Mouse (Mus musculus) intestine, embryonic 16.5 days (tissue): Measurements from ENCODE around the gene Fbxo39. TPM values are rescaled to one million over a fixed set of nuclear protein-coding genes. Genes with fewer than 3 reads are reported as not detected.

Experiments
- ATAC-seq: fragments of 200-750 bp; cut with Nextera tagmentation; 2 replicates; pipeline ENCODE4 v1.8.0; 2017; ENCODE audit warnings: moderate TSS enrichment, moderate library complexity
- H3K27ac ChIP-seq: fragments of 300-500 bp; sonication (generic); 2 replicates; pipeline ENCODE4 v1.5.1; 2014; ENCODE audit warnings: mild to moderate bottlenecking, low read length
- H3K27me3 ChIP-seq: fragments of 300-500 bp; sonication (generic); replicated peaks from 2 replicates; pipeline ENCODE4 v1.6.1; 2014; ENCODE audit warnings: low read length, control low read depth, mixed read lengths; ENCODE audit not compliant: control insufficient read depth, insufficient read depth
- H3K36me3 ChIP-seq: fragments of 300-500 bp; sonication (generic); 2 replicates; pipeline ENCODE4 v1.6.1; 2014; ENCODE audit warnings: low read length, control low read depth; ENCODE audit not compliant: control insufficient read depth, insufficient read depth
- H3K4me1 ChIP-seq: fragments of 300-500 bp; sonication (generic); 2 replicates; pipeline ENCODE4 v1.6.1; 2014; ENCODE audit warnings: low read length, control low read depth, mixed read lengths; ENCODE audit not compliant: control insufficient read depth, insufficient read depth
- H3K4me2 ChIP-seq: fragments of 300-500 bp; sonication (generic); 2 replicates; pipeline ENCODE4 v1.6.1; 2014; ENCODE audit warnings: low read depth, low read length, control low read depth
- H3K4me3 ChIP-seq: fragments of 300-500 bp; sonication (generic); 2 replicates; pipeline ENCODE4 v1.5.1; 2014; ENCODE audit warnings: mild to moderate bottlenecking, low read length
- H3K9ac ChIP-seq: fragments of 300-500 bp; sonication (generic); 2 replicates; pipeline ENCODE4 v1.6.1; 2014; ENCODE audit warnings: low read depth, low read length
- H3K9me3 ChIP-seq: fragments of 300-500 bp; sonication (generic); 2 replicates; pipeline ENCODE4 v1.6.1; 2016; ENCODE audit warnings: low read length, control low read depth; ENCODE audit not compliant: control insufficient read depth
- WGBS: fragments of 180-500 bp; shearing (Covaris S2); extraction: QIAGEN DNeasy Blood & Tissue Kit; methylation state at CpG from one replicate; pipeline ENCODE4 v1.1.7; 2014; 5-methylcytosine and 5-hydroxymethylcytosine counted together
- polyA plus RNA-seq: library from polyadenylated mRNA; unstranded; fragments of >200 nt; fragmentation: Nextera tagmentation; extraction: Ambion mirVana; gene quantifications from 2 replicates; pipeline ENCODE4 v1.2.1, GENCODE M21; 2015

Gene Fbxo39
- polyA plus RNA-seq, 1 experiment from 2014 or later: not detected

DNA sequence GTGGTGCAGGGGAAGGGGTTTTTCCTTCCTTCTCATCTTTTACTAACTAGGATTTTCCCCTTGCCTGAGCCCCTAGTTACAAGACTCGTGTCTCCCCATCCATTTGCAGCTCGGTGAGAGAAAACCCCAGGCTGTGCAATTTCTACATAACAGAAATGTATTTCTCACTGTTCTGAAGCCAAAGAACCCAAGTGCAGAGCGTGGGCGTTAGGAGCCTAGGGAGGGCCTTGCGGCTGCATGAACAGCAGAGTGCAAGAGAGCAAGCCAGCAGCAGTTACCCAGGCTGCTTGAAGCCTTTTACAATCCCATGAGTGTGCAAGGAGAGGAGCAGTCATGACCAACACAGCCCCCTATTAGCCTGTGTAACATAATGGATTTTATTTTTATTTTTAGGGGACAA lies 6.8 kb upstream of the Fbxo39 start:
- Histone ChIP-seq H3K4me3 (no peak overlapping the region), H3K9ac (no peak overlapping the region), H3K9me3 (no peaks in the 10 kb centered on the region), H3K4me1 (no peaks in the 10 kb centered on the region), H3K27ac (no peak overlapping the region), H3K4me2 (no peak overlapping the region), H3K27me3 (no peaks in the 10 kb centered on the region), H3K36me3 (no peaks in the 10 kb centered on the region)
- no peak for ATAC-seq
- 88% methylated on average over 5 of the region's 5 CpGs for WGBS

DNA sequence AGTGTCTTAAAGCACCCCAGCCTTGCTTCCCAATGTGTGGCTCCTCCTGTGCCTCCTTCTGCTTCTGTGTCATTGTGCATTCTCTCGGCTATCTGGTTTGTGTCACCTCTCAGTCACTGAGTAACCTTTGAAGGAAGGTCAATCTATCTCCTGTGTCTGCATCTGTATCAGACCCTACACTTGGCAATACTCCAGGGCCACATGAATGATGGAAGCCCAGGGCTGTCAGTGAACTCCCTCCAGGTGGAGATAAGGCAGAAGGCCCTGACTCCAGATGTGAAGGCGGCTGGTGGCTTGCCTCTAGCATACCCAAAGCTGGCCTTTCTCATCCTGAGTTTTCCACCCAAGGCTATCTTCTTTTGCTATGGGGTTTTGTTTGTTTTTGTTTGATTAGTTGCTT lies 5.3 kb upstream of the Fbxo39 start:
- H3K4me3 ChIP-seq: no peak overlapping the region
- H3K4me1 ChIP-seq: no peaks in the 10 kb centered on the region
- no peaks in the 10 kb centered on the region for H3K9me3 ChIP-seq
- H3K36me3 ChIP-seq: no peaks in the 10 kb centered on the region
- no peak for ATAC-seq
- H3K27ac ChIP-seq: no peak overlapping the region
- 44% methylated on average over 2 of the region's 2 CpGs for WGBS
- H3K27me3 ChIP-seq: peaks cover 6% of the 10 kb centered on the region
- H3K4me2 ChIP-seq: no peak overlapping the region
- H3K9ac ChIP-seq: no peak overlapping the region

DNA sequence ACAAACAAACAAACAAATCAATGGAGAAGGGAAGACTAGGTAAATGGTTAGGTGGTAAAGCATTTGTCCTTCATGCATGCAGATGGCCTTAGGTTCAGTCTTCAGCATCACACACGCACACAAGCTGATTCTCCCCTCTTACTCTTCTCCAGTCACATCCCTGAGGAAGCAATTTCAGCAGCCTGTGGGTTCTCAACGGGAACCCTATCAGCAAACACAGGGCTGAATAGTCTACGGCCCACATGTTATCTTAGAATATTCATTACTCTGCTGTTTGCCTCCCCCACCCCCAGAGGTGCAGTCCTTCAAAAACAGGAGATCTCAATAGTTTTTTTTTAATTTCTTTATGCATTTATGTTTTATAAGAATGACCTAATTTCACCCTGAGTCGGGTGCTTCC lies 3.8 kb upstream of the Fbxo39 start:
- ATAC-seq: no peak
- WGBS: 71% methylated on average over 4 of the region's 4 CpGs
- H3K27ac ChIP-seq: no peak overlapping the region
- H3K9me3 ChIP-seq: no peaks in the 10 kb centered on the region
- H3K9ac ChIP-seq: no peak overlapping the region
- no peak overlapping the region for H3K4me3 ChIP-seq
- no peaks in the 10 kb centered on the region for H3K36me3 ChIP-seq
- H3K4me2 ChIP-seq: no peak overlapping the region
- no peaks in the 10 kb centered on the region for H3K4me1 ChIP-seq
- peaks cover 18% of the 10 kb centered on the region for H3K27me3 ChIP-seq

DNA sequence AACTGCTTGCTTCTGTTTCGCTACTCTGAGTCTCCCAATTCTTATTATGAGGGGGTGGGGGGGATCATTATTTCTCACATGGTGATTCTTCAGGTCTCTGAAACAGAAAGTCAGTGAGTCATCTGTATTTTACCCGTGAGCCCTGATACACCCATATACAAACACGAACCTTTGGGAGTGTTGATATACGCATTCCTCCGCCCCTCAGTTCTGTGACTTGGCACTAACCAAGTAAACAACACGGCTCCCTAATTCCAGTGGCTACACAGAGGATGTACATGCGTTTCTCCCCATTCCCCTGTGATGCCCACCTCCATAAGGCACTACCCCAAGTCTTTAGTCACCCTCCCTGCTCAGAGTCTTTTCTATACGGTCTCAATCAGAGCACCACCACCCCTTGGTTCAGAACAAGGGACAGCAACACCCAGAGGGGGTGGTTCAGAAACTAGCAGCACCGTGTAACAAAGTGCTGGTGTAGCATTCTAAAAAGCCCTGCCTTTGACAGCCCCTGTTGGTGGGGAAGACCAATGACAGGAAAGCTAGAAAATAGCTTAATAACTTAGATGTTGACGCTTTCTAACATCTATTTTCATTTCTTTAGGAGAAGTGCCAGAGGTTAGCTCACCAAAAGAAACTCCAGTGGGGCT lies 2.8 kb upstream of the Fbxo39 start:
- peaks cover 18% of the 10 kb centered on the region for H3K27me3 ChIP-seq
- H3K4me1 ChIP-seq: no peaks in the 10 kb centered on the region
- WGBS: 75% methylated on average over 10 of the region's 10 CpGs
- no peaks in the 10 kb centered on the region for H3K9me3 ChIP-seq
- H3K9ac ChIP-seq: no peak overlapping the region
- no peak overlapping the region for H3K4me3 ChIP-seq
- no peak overlapping the region for H3K27ac ChIP-seq
- no peak for ATAC-seq
- H3K4me2 ChIP-seq: no peak overlapping the region
- no peaks in the 10 kb centered on the region for H3K36me3 ChIP-seq

DNA sequence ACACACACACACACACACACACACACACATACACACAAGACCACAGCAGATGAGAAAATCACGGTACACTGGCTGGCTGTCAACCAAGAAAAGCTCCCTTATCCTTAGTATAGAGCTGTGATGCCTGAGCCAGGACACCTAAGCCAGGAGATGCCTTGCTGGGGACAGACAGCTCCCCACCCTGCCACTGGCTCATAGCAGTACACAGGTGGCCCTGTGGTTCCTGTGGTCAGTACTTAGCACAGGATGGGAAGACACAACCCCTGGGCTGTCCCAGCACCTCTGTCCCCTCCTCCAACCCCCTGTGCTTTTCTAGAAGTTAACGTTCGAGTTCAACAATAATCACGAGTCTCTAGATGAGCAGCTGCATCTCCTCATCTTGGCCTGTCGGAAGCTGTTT lies 3.8 kb downstream of the Fbxo39 start:
- ATAC-seq: no peak
- Histone ChIP-seq H3K27ac (no peak overlapping the region), H3K4me1 (no peaks in the 10 kb centered on the region), H3K9me3 (no peaks in the 10 kb centered on the region), H3K36me3 (no peaks in the 10 kb centered on the region), H3K27me3 (peaks cover 15% of the 10 kb centered on the region), H3K9ac (no peak overlapping the region), H3K4me3 (no peak overlapping the region), H3K4me2 (no peak overlapping the region)
- 59% methylated on average over 5 of the region's 5 CpGs for WGBS

DNA sequence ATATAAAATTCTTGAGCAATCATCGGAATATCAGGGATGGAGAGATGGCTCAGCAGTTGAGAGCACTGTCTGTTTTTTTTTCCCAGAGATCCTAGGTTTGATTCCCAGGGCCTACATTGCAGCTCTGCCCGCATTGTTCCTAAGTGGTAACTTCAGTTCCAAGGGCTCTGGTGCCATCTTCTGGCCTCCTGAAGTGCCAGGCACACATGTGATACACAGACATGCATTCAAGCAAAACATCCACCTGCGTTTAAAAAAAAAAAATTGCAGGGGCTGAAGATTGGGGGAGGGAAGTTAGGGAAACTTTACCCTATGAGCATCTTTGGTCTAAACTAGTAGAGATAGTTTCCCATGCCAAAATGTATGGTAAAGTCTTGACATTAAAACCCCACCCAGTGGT lies 10.2 kb downstream of the Fbxo39 start:
- no peak for ATAC-seq
- H3K4me2 ChIP-seq: no peak overlapping the region
- H3K36me3 ChIP-seq: no peaks in the 10 kb centered on the region
- H3K4me3 ChIP-seq: no peak overlapping the region
- H3K9me3 ChIP-seq: no peaks in the 10 kb centered on the region
- no peaks in the 10 kb centered on the region for H3K4me1 ChIP-seq
- 63% methylated on average over 3 of the region's 3 CpGs for WGBS
- H3K9ac ChIP-seq: no peak overlapping the region
- H3K27ac ChIP-seq: no peak overlapping the region
- no peaks in the 10 kb centered on the region for H3K27me3 ChIP-seq

DNA sequence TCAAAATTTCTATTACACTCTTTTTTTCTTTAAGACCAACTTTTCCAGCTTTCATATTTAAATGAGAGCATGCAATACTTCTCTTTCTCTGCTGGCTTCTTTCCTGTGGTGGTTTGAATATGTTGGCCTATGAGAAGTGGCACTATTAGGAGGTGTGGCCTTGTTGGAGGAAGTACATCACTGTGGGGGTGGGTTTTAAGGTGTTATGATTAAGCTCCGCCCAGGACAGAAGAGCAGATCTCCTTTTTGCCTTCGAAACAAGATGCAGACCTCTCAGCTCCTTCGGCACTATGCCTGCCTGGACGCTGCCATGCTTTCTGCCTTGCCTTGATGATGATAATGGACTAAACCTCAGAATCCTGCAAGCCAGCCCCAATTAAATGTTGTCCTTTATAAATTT lies 11.5 kb downstream of the Fbxo39 start:
- Histone ChIP-seq H3K36me3 (no peaks in the 10 kb centered on the region), H3K27me3 (no peaks in the 10 kb centered on the region), H3K4me2 (no peak overlapping the region), H3K9me3 (no peaks in the 10 kb centered on the region), H3K9ac (no peak overlapping the region), H3K4me1 (no peaks in the 10 kb centered on the region), H3K4me3 (no peak overlapping the region), H3K27ac (no peak overlapping the region)
- no peak for ATAC-seq
- 82% methylated on average over 4 of the region's 4 CpGs for WGBS

DNA sequence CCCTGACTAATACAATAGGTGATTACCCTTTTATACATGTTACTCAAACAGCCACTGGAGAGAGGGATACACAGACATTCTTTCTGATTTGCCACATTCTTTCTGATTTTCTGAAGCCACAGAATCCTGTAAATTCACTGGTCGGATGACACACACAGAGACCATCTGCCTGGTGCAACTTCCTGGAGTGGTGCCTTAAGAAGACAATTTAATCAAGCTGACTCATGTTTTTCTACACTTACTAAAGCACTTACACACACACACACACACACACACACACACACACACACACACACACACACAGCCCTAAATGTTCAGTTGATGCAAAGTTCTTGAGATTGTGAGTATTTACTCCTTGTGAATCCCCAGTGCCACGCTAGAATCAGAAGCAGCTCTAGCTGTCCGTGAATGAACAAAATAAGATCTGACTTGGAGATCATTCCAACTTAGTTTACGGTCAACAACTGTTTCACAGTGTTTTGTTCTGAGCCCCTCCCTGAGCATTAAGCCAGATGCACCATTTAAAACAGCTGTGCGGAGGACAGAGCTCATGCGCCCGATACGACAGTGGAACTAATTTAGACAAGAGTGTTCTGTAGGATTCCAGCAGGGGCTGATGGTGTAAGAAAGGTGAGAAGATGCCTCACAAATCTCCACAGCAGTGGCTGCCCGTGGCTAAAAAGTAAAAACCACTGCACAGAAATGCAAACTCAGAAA lies 18.9 kb downstream of the Fbxo39 start:
- 77% methylated on average over 9 of the region's 9 CpGs for WGBS
- H3K4me1 ChIP-seq: no peaks in the 10 kb centered on the region
- no peak overlapping the region for H3K4me3 ChIP-seq
- H3K9me3 ChIP-seq: no peaks in the 10 kb centered on the region
- H3K27ac ChIP-seq: no peak overlapping the region
- H3K4me2 ChIP-seq: no peak overlapping the region
- no peak overlapping the region for H3K9ac ChIP-seq
- ATAC-seq: no peak
- H3K36me3 ChIP-seq: no peaks in the 10 kb centered on the region
- no peaks in the 10 kb centered on the region for H3K27me3 ChIP-seq

DNA sequence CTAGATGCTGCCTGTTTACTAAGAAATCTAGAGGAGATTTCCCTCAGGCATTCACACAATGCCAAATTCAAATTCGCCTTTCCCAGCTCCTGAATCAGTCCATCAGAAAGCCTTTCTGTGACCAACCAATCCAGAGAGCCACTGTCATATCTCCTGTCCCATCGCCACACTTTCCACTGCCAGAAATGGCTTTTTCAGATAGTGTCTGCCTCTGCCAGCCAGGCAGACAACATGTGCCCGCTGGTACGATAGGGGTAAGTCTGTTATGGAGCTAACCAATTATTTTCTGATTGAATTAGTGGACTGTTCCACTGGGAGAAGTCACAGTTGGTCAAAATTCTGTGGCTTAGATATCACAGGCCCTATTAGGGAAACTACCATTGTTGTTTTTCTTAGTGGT lies 20.4 kb downstream of the Fbxo39 start:
- Histone ChIP-seq H3K4me3 (no peak overlapping the region), H3K4me2 (no peak overlapping the region), H3K4me1 (no peaks in the 10 kb centered on the region), H3K9me3 (no peaks in the 10 kb centered on the region), H3K9ac (no peak overlapping the region), H3K36me3 (no peaks in the 10 kb centered on the region), H3K27ac (no peak overlapping the region), H3K27me3 (no peaks in the 10 kb centered on the region)
- 87% methylated on average over 4 of the region's 4 CpGs for WGBS
- ATAC-seq: no peak

DNA sequence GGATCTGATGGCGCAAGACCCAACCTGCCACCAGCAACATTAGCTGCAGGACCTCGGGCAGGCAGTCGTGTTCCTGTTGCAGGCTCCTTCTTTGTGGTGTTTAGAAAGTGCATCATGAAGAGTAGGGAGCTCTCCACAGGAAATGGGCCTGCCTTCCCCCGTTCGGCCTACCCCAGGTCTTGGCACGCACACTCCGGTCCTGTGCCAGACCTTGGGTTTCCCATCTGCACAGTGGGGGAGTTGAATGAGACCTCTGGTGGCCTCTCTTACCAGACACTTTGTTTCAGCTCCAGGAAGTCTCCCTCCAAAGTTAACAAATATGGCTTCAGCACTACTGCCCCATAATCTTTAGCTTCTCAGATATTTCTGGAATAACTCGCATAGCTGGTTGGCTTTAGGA lies 22.5 kb downstream of the Fbxo39 start:
- Histone ChIP-seq H3K9ac (no peak overlapping the region), H3K27ac (no peak overlapping the region), H3K9me3 (no peaks in the 10 kb centered on the region), H3K4me1 (no peaks in the 10 kb centered on the region), H3K36me3 (no peaks in the 10 kb centered on the region), H3K27me3 (no peaks in the 10 kb centered on the region), H3K4me3 (no peak overlapping the region), H3K4me2 (no peak overlapping the region)
- ATAC-seq: no peak
- WGBS: 77% methylated on average over 8 of the region's 8 CpGs
